Mouse (Mus musculus): ENCODE results near the gene Sec14l2.
A peak's percentile ranks its signal among the peaks of the same experiment; 100 is the strongest.
"Not testable (repeated sequence)": the region's sequence is repeated elsewhere in the genome, so short reads cannot be mapped to it uniquely, and the experiment has no call there.

Gene Sec14l2

GRCm38 (mm10) chr11:4133450-4133849 lies 10.2 kb upstream of the Sec14l2 start:
- no peak for DNase-seq (ENCODE audit: low spot score in 2 of 2)

DNA sequence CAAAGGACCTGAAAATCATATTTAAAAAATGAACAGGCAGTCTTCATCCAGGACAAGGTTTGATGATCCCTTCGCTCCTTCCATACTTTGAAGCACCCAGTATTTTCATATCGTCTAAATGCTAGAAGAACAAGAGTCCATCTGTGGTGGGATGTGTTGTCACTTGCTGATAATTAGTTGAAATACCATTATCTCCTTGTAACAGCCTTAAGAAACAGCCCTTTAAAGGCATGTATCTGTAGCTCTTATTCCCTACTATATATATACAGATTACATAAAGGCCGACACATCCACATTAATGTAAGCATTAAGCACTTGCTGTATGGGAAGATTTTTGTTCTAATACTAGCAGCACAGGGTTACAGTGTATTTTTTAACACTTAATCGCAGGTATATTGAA lies 5.2 kb upstream of the Sec14l2 start:
- not testable (repeated sequence) for DNase-seq (ENCODE audit: low spot score in 2 of 2)

DNA sequence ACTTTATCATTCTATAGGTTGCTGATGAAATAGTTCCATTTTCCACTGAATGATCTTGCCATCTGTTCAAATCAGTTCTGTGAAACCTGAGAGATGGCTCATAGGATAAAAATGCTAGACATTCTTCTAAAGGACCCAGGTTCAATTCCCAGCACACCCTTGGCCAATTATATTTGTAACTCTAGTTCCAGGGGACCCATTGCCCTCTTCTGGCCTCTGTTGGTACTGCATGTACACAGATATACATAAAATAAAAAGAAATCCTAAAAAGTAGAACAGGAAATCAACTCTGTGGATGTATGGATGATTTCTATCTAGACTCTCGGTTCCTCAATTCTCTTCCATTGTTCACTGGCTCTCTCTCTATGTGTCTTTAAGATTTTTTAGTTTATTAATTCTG lies 3.8 kb upstream of the Sec14l2 start:
- no peak for DNase-seq (ENCODE audit: low spot score in 2 of 2)

GRCm38 (mm10) chr11:4123922-4124321 lies 707 bp upstream of the Sec14l2 start:
- DNase-seq (ENCODE audit: low spot score in 2 of 2) = peak; percentile 34 to 54

DNA sequence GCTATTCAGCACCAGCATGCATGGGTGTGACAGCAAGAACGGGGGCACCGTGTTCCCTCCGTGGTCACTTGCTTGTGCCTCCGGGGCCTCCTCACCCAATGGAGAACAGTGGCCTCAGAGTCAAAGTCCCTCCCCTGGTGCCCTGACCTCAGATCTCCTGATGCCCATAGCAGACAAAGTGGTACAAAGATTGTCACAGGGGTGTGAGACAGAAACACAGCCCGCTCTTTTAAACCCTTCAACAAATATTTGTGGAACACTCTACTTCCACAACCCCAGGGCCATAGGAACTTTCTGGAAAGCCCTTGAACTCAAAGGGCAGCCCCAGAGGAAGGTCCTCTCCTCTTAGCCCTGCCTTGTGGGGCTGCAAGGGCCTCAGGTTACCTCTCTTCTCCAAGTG lies 989 bp downstream of the Sec14l2 start:
- DNase-seq (ENCODE audit: low spot score in 2 of 2) = no peak

DNA sequence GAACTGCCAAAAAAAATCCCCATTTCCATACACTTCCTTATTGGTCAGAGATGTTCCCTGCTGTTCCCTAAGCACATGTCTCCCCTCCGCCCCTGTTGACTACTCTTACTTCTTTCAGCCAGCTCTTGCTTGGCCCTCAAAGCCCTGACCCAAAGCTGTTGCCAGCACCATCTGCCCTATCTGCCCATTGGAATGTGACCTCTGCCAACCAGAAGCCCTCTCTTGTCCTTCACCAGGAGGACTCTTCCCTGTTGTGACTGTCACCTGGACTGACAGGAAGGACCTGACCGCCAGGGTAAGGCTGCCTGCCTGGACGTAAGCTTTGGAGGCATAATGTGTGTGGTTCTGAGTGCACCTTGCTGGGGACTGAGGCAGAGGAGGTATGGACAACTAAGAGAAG lies 1.5 kb downstream of the Sec14l2 start:
- no peak for DNase-seq (ENCODE audit: low spot score in 2 of 2)

DNA sequence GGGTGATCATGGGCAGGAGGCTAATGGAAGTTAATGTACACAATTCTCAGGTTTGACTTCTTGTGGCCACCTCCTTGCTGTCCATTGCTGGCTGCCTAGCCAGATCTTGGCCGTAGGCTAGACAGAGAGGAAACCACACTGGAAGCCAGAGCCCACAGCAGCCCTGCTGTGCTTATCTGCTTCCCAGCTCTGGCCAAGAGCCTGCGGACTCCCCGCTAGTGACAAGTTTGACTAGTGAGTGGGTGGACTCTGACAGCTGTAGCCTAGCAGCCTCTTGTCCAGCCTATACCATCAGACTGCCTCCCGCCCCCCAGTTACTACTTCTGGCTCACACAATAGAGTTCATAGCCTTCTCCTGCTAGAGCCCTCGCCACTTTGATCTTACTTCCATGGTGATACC lies 3.6 kb downstream of the Sec14l2 start:
- DNase-seq (ENCODE audit: low spot score in 2 of 2) = no peak

DNA sequence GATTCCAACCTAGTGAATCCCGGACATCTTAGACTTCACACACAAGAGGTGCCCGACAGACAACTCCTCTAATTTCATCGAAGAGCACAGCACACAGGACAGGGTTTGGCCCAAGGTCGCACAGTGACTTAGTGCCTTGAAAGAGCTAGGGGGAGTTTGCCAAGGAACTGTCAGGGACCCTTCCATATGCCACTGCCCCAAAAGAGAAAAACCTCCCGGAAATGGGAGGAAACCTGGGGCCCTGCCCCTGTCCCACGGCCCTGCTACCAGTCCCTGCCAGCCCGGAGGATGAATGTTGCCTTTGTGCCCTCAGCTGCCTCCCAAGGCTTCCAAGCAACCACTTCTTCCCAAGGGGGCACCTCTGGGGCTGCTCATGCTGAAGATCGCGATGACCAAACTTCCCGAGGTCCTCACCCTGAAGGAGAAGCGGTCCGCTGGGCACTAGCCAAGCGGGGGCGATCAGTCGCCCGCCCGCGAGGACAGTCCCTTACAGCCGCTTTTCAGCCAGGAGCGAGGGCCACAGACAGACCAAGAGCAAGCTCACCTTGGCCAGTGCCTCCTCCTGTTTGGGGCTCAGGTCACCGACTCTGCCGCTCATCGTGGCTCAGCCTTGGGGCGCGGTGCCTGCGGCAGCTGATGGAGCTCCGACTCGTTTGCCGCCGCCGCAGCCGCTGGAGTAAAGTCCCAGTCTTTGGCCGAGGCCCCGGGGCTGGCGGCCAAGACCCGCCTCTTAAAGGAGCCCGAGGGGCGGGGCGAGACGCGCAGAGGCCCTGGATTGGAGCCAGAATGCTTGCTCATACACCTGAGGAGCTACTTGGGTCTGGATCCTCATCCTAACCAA lies 4.9 kb downstream of the Sec14l2 start:
- peak; percentile 82 to 86 for DNase-seq (ENCODE audit: low spot score in 2 of 2)

GRCm38 (mm10) chr11:4117372-4118071 lies 5.7 kb downstream of the Sec14l2 start:
- peak in 1 of 2 experiments; percentile 43 for DNase-seq (ENCODE audit: low spot score in 2 of 2)

DNA sequence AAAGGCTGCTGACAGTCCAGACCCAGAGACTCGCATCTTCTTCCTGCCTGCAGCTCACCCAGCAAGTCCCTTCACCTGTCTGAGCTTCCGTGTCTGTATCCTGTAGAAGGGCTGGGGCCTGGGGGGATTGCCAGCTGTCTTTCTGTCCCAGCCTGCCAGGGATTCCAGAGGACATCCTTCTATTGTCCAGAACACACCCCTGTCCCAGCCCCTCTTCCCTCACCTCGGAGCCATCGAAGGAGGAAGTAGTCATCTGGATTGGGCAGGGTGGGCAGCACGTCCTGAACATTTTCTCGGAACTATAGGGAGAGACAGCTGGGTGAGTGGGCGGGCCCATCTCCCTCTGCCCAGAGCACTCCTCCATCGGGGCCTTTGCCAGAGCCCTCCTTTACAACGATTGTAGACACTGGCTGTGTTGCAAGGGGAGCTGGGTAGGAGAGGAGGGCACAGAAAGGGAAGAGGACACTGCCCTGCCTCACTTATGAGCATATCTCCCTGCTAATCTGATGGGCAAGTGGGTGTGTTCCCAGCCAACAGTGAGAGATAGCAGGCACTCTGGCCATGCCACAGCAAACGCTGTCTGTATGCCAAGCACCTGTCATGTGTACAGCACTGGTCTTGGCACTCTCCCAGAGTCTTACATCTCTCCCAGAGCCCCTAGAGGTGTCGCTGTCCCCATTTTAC lies 6.6 kb downstream of the Sec14l2 start:
- peak in 1 of 2 experiments; percentile 77 for DNase-seq (ENCODE audit: low spot score in 2 of 2)

DNA sequence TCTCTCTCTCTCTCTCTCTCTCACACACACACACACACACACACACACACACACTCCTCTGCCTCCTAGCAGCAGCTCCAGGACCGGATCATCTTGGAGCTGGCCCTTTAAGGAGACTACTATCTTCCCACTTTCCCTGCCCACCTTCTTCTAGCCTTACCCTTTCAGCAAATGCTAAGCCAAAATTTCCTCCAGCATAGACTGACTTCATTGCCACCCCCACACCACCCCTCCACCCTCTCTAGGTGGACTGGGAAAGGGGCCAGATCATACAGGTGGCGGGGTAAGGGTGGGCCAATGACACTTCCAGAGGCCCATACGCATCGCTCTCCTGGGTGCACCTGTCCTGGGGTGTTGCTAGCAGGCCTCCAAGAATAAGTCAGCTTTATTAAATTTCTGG lies 7.8 kb downstream of the Sec14l2 start:
- peak in 1 of 2 experiments; percentile 46 for DNase-seq (ENCODE audit: low spot score in 2 of 2)

- not testable (repeated sequence) for DNase-seq (ENCODE audit: low spot score in 2 of 2)
Observed at GRCm38 (mm10) chr11:4114541-4114940, 8.7 kb downstream of the Sec14l2 start.

- no peak for DNase-seq (ENCODE audit: low spot score in 2 of 2)
Observed at GRCm38 (mm10) chr11:4113970-4114369, 9.2 kb downstream of the Sec14l2 start.

- DNase-seq (ENCODE audit: low spot score in 2 of 2) = no peak
Observed at GRCm38 (mm10) chr11:4113496-4113895, 9.7 kb downstream of the Sec14l2 start.

- DNase-seq (ENCODE audit: low spot score in 2 of 2) = no peak
Observed at GRCm38 (mm10) chr11:4112861-4113260, 10.4 kb downstream of the Sec14l2 start.

DNA sequence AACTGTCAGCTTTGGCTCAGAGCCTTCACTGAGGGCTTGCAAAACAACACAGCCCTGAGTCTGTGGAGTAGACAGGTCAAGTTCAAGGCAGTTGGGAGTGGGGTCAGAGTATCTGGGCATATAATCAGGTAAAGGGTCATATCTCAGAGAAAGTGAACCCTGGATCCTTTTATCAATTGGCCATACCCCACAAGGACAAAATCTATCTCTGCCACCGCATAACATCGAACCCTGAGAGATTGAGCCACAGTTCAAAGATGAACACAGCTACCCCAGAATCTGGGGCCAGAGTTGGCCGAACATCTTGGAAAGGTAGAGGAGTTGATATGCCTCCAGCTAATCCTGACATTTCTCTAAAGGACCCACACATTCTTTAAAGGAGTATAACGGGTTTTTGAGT lies 11.2 kb downstream of the Sec14l2 start:
- no peak for DNase-seq (ENCODE audit: low spot score in 2 of 2)

GRCm38 (mm10) chr11:4108691-4109090 lies 14.5 kb downstream of the Sec14l2 start:
- DNase-seq (ENCODE audit: low spot score in 2 of 2) = no peak

- DNase-seq (ENCODE audit: low spot score in 2 of 2) = not testable (repeated sequence)
Observed at GRCm38 (mm10) chr11:4107901-4108300, 15.3 kb downstream of the Sec14l2 start.

- DNase-seq (ENCODE audit: low spot score in 2 of 2) = peak; percentile 61 to 67
Observed at GRCm38 (mm10) chr11:4105444-4105843, 17.8 kb downstream of the Sec14l2 start.

- DNase-seq (ENCODE audit: low spot score in 2 of 2) = no peak
Observed at GRCm38 (mm10) chr11:4104989-4105388, 18.2 kb downstream of the Sec14l2 start.

GRCm38 (mm10) chr11:4103522-4103921 lies 19.7 kb downstream of the Sec14l2 start:
- DNase-seq (ENCODE audit: low spot score in 2 of 2) = no peak

GRCm38 (mm10) chr11:4101851-4102250 lies 21.4 kb downstream of the Sec14l2 start:
- no peak for DNase-seq (ENCODE audit: low spot score in 2 of 2)

Measured in right cerebral cortex, adult 2 months (tissue).